Mouse (Mus musculus) heart, adult 2 months (tissue): ENCODE measurements around the gene Lhfpl2.

ENCODE experiments used
- CTCF ChIP-seq: fragments of 200-600 bp; IDR thresholded peaks from 2 replicates; pipeline ENCODE4 v1.8.1; 2022; ENCODE audit warnings: antibody characterized with exemption, mild to moderate bottlenecking, moderate library complexity
- EP300 ChIP-seq: fragments of 200-500 bp; IDR thresholded peaks from 2 replicates; pipeline ENCODE4 v1.6.1; 2011; ENCODE audit warnings: low read depth, low read length, control low read depth; ENCODE audit not compliant: insufficient read depth
- POLR2A ChIP-seq: fragments of 200-500 bp; IDR thresholded peaks from 2 replicates; pipeline ENCODE4 v1.6.1; 2011; ENCODE audit warnings: mild to moderate bottlenecking, low read depth, low read length, control low read depth; ENCODE audit not compliant: insufficient read depth

GRCm38 (mm10) chr13:94224717-94225705 is 167.4 kb downstream of the Lhfpl2 start:
- TF ChIP-seq POLR2A (no peak), CTCF (no peak), EP300 (no peak)
